Mouse (Mus musculus) E14TG2a.4 (cell line): ENCODE data around the gene Actl6b.

Experiments
- CTCF ChIP-seq: conservative IDR thresholded peaks from 2 replicates; pipeline ENCODE4 v1.5.1; 2014; ENCODE audit warnings: low read length
- NANOG ChIP-seq: IDR thresholded peaks from 2 replicates; pipeline ENCODE4 v1.6.1; 2014; ENCODE audit warnings: borderline replicate concordance, low read length, mixed read lengths
- POU5F1 ChIP-seq: IDR thresholded peaks from 2 replicates; pipeline ENCODE4 v1.6.1; 2014; ENCODE audit warnings: low read length, borderline replicate concordance

DNA sequence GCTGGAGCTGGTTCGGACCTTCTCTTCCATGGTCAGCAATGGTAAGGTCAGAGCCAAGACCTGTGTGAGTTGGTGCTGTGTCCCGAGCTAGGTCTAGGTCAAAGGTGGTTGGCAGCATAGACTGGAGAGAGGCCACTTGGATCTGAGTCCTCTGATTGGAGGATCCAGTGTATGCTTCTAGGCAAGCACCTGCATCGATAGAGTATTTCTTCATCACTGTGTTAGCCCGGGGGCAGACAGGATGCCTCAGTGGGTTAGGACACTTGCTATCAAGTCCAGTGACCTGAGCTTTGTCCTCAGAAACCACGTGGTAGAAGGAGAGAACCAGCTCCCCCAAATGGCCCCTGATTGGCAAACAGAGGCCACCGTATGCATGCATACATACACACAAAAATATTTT is 26.9 kb downstream of the Actl6b start:
- TF ChIP-seq CTCF (no peak), NANOG (no peak), POU5F1 (no peak)
